Mouse (Mus musculus): ENCODE data around the gene Slfn8. TPM values are rescaled to one million over a fixed set of nuclear protein-coding genes. Genes with fewer than 3 reads are reported as not detected.

The Slfn8 gene
- total and polyA plus RNA-seq, 2 experiments from 2014 or later: 0.51 to 0.61 TPM

- Histone ChIP-seq H3K4me1 (ENCODE audit: control insufficient read depth, insufficient read depth) (0 out of 2 replicates have a peak, but pooled peaks cover 13% of the 10 kb centered on the region), H3K27ac (ENCODE audit: low read depth) (peak overlapping the region; percentile 32; the same call in 1 of the 2 replicates), H3K9me3 (replicated peaks; ENCODE audit: control insufficient read depth, low read length) (no peaks in the 10 kb centered on the region), H3K9ac (replicated peaks; ENCODE audit: low read depth, low read length) (0 out of 2 replicates have a peak overlapping the region, but pooled peaks have one; percentile 32), H3K27me3 (ENCODE audit: control insufficient read depth, insufficient read depth, low read length) (no peaks in the 10 kb centered on the region), H3K4me3 (ENCODE audit: low read depth, low read length) (peak overlapping the region; percentile 21), H3K36me3 (replicated peaks; ENCODE audit: control insufficient read depth, insufficient read depth, low read length) (no peaks in the 10 kb centered on the region), H3K4me2 (ENCODE audit: low read depth, low read length) (peak overlapping the region; percentile 46)
- WGBS: 12% methylated on average over 31 of the region's 31 CpGs
- peak; percentile 55 for DNase-seq (ENCODE audit: low spot score)
- ATAC-seq (ENCODE audit: insufficient read depth, low read depth): peak; percentile 75
- TF ChIP-seq EP300 (IDR thresholded peaks at IDR 0.05; ENCODE audit: low read depth) (no peak), CTCF (IDR thresholded peaks at IDR 0.05; ENCODE audit: low read depth) (peak; percentile 54)
Measured at GRCm38 (mm10) chr11:82970712-82971589, 49.7 kb downstream of the Slfn8 start.

- Histone ChIP-seq H3K4me3 (ENCODE audit: low read depth, low read length) (no peak overlapping the region), H3K27ac (ENCODE audit: low read depth) (no peak overlapping the region), H3K4me2 (ENCODE audit: low read depth, low read length) (no peak overlapping the region), H3K9me3 (replicated peaks; ENCODE audit: control insufficient read depth, low read length) (no peaks in the 10 kb centered on the region), H3K27me3 (ENCODE audit: control insufficient read depth, insufficient read depth, low read length) (no peaks in the 10 kb centered on the region), H3K9ac (replicated peaks; ENCODE audit: low read depth, low read length) (no peak overlapping the region), H3K36me3 (replicated peaks; ENCODE audit: control insufficient read depth, insufficient read depth, low read length) (peaks cover 33% of the 10 kb centered on the region), H3K4me1 (ENCODE audit: control insufficient read depth, insufficient read depth) (no peaks in the 10 kb centered on the region)
- ATAC-seq (ENCODE audit: insufficient read depth, low read depth) (no peak), DNase-seq (ENCODE audit: low spot score) (no peak)
- TF ChIP-seq EP300 (IDR thresholded peaks at IDR 0.05; ENCODE audit: low read depth) (no peak), CTCF (IDR thresholded peaks at IDR 0.05; ENCODE audit: low read depth) (no peak)
- WGBS: 76% methylated on average over 8 of the region's 8 CpGs
Measured at GRCm38 (mm10) chr11:82962215-82962614, 58.4 kb downstream of the Slfn8 start.

- H3K36me3 ChIP-seq (replicated peaks; ENCODE audit: control insufficient read depth, insufficient read depth, low read length): peaks cover 33% of the 10 kb centered on the region
Measured at GRCm38 (mm10) chr11:82961743-82962142, 58.9 kb downstream of the Slfn8 start.

GRCm38 (mm10) chr11:82959613-82960012 is 61.0 kb downstream of the Slfn8 start:
- no peaks in the 10 kb centered on the region for H3K27me3 ChIP-seq (ENCODE audit: control insufficient read depth, insufficient read depth, low read length)
- no peaks in the 10 kb centered on the region for H3K4me1 ChIP-seq (ENCODE audit: control insufficient read depth, insufficient read depth)
- H3K4me3 ChIP-seq (ENCODE audit: low read depth, low read length): no peak overlapping the region
- 6% methylated on average over 4 of the region's 4 CpGs for WGBS
- H3K36me3 ChIP-seq (replicated peaks; ENCODE audit: control insufficient read depth, insufficient read depth, low read length): peaks cover 33% of the 10 kb centered on the region
- H3K9me3 ChIP-seq (replicated peaks; ENCODE audit: control insufficient read depth, low read length): no peaks in the 10 kb centered on the region
- TF ChIP-seq CTCF (IDR thresholded peaks at IDR 0.05; ENCODE audit: low read depth) (peak; percentile 88), EP300 (IDR thresholded peaks at IDR 0.05; ENCODE audit: low read depth) (no peak)
- no peak overlapping the region for H3K4me2 ChIP-seq (ENCODE audit: low read depth, low read length)
- peak; percentile 55 for ATAC-seq (ENCODE audit: insufficient read depth, low read depth)
- peak; percentile 71 for DNase-seq (ENCODE audit: low spot score)
- no peak overlapping the region for H3K9ac ChIP-seq (replicated peaks; ENCODE audit: low read depth, low read length)
- H3K27ac ChIP-seq (ENCODE audit: low read depth): no peak overlapping the region

More at GRCm38 (mm10) chr11:82961743-82962142, 58.9 kb downstream of the Slfn8 start:
- Histone ChIP-seq H3K27ac (ENCODE audit: low read depth) (no peak overlapping the region), H3K4me3 (ENCODE audit: low read depth, low read length) (no peak overlapping the region), H3K4me1 (ENCODE audit: control insufficient read depth, insufficient read depth) (no peaks in the 10 kb centered on the region), H3K27me3 (ENCODE audit: control insufficient read depth, insufficient read depth, low read length) (no peaks in the 10 kb centered on the region), H3K4me2 (ENCODE audit: low read depth, low read length) (no peak overlapping the region), H3K9me3 (replicated peaks; ENCODE audit: control insufficient read depth, low read length) (no peaks in the 10 kb centered on the region), H3K9ac (replicated peaks; ENCODE audit: low read depth, low read length) (no peak overlapping the region)
- no peak for TF ChIP-seq EP300 (IDR thresholded peaks at IDR 0.05; ENCODE audit: low read depth)
- TF ChIP-seq CTCF (IDR thresholded peaks at IDR 0.05; ENCODE audit: low read depth): no peak
- 57% methylated on average over 2 of the region's 2 CpGs for WGBS
- DNase-seq (ENCODE audit: low spot score): no peak
- ATAC-seq (ENCODE audit: insufficient read depth, low read depth): no peak

GRCm38 (mm10) chr11:82956925-82957324 is 63.7 kb downstream of the Slfn8 start:
- no peak overlapping the region for H3K4me2 ChIP-seq (ENCODE audit: low read depth, low read length)
- ATAC-seq (ENCODE audit: insufficient read depth, low read depth) (no peak), DNase-seq (ENCODE audit: low spot score) (no peak)
- WGBS: 58% methylated on average over 10 of the region's 10 CpGs
- H3K36me3 ChIP-seq (replicated peaks; ENCODE audit: control insufficient read depth, insufficient read depth, low read length): peaks cover 22% of the 10 kb centered on the region
- H3K4me3 ChIP-seq (ENCODE audit: low read depth, low read length): no peak overlapping the region
- no peak overlapping the region for H3K9ac ChIP-seq (replicated peaks; ENCODE audit: low read depth, low read length)
- H3K27ac ChIP-seq (ENCODE audit: low read depth): no peak overlapping the region
- H3K9me3 ChIP-seq (replicated peaks; ENCODE audit: control insufficient read depth, low read length): no peaks in the 10 kb centered on the region
- no peak for TF ChIP-seq CTCF (IDR thresholded peaks at IDR 0.05; ENCODE audit: low read depth)
- TF ChIP-seq EP300 (IDR thresholded peaks at IDR 0.05; ENCODE audit: low read depth): no peak
- peaks cover 2% of the 10 kb centered on the region; the same call in 1 of the 2 replicates for H3K4me1 ChIP-seq (ENCODE audit: control insufficient read depth, insufficient read depth)
- H3K27me3 ChIP-seq (ENCODE audit: control insufficient read depth, insufficient read depth, low read length): peaks cover 5% of the 10 kb centered on the region; the same call in 1 of the 2 replicates
